Mouse (Mus musculus): ENCODE measurements around the gene Gapvd1.
A peak's percentile ranks its signal among the peaks of the same experiment; 100 is the strongest.

The Gapvd1 gene

GRCm38 (mm10) chr2:34708675-34709074 lies 46.4 kb downstream of the Gapvd1 start:
- no peak for DNase-seq

- DNase-seq = no peak
Observed at GRCm38 (mm10) chr2:34696592-34696991, 58.4 kb downstream of the Gapvd1 start.

GRCm38 (mm10) chr2:34692861-34693260 lies 62.2 kb downstream of the Gapvd1 start:
- no peak for DNase-seq

GRCm38 (mm10) chr2:34684076-34684870 lies 70.8 kb downstream of the Gapvd1 start:
- no peak for DNase-seq

GRCm38 (mm10) chr2:34677976-34678375 lies 77.1 kb downstream of the Gapvd1 start:
- no peak for DNase-seq

- DNase-seq = no peak
Observed at GRCm38 (mm10) chr2:34677061-34677460, 78.0 kb downstream of the Gapvd1 start.

GRCm38 (mm10) chr2:34673846-34674245 lies 81.2 kb downstream of the Gapvd1 start:
- DNase-seq = no peak

GRCm38 (mm10) chr2:34671385-34672026 lies 83.5 kb downstream of the Gapvd1 start:
- peak; percentile 46 for DNase-seq

GRCm38 (mm10) chr2:34670470-34670869 lies 84.6 kb downstream of the Gapvd1 start:
- no peak for DNase-seq

- no peak for DNase-seq
Observed at GRCm38 (mm10) chr2:34669203-34669746, 85.8 kb downstream of the Gapvd1 start.

- DNase-seq = no peak
Observed at GRCm38 (mm10) chr2:34668440-34669191, 86.4 kb downstream of the Gapvd1 start.

- no peak for DNase-seq
Observed at GRCm38 (mm10) chr2:34667820-34668219, 87.2 kb downstream of the Gapvd1 start.

GRCm38 (mm10) chr2:34647410-34647809 lies 107.6 kb downstream of the Gapvd1 start:
- no peak for DNase-seq

- DNase-seq = no peak
Observed at GRCm38 (mm10) chr2:34646541-34646865, 108.5 kb downstream of the Gapvd1 start.

GRCm38 (mm10) chr2:34645851-34646540 lies 109.0 kb downstream of the Gapvd1 start:
- DNase-seq = peak; percentile 18

GRCm38 (mm10) chr2:34644571-34645526 lies 110.2 kb downstream of the Gapvd1 start:
- no peak for DNase-seq

GRCm38 (mm10) chr2:34642351-34642750 lies 112.7 kb downstream of the Gapvd1 start:
- no peak for DNase-seq

GRCm38 (mm10) chr2:34639725-34640124 lies 115.3 kb downstream of the Gapvd1 start:
- no peak for DNase-seq

GRCm38 (mm10) chr2:34638955-34639650 lies 115.9 kb downstream of the Gapvd1 start:
- DNase-seq = peak; percentile 85

GRCm38 (mm10) chr2:34635249-34636165 lies 119.5 kb downstream of the Gapvd1 start:
- DNase-seq = no peak

Data from right cerebral cortex, adult 18-20 months (tissue).